Mouse (Mus musculus): ENCODE measurements at regions not wholly inside any gene's neighbourhood (a gene's known extent, or its start where the extent isn't known, plus 50 kb on each side); places are given as distances from the start of the nearest gene placed in this dataset.
A peak's percentile ranks its signal among the peaks of the same experiment; 100 is the strongest.

DNA sequence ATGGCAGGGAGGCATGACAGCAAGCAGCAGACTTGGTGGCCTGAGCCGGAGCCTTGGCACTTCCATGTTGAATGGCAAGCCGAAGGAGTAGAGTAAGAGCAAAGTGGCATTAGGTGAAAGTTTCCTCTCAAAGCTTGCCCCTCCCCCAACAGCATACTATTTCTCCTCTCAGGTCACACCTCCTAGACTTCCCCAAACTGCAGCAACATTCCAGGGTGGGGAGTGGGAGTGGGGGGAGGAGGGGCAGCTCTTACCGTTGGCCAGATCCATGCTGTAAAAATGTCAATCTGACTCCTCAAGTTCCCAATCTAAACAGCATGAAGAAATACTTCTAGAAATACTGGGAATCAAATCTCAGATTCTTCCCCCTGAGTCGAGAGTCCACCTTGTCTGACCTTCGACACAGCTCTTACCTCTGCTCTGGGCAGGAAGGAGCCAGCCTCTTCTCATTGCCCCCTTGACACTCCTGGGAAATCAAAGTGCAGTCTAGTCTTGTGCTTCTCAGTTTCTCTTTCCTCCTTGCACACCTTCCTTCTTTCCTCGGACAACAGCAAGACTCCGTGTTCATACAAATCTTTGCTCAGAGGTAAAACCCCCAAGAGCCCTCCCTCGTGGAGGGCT, 794.9 kb upstream of the BB014433 start:
- Histone ChIP-seq H3K9ac (ENCODE audit: low read length) (no peak overlapping the region), H3K4me1 (replicated peaks; ENCODE audit: control insufficient read depth, insufficient read depth, low read length) (no peaks in the 10 kb centered on the region), H3K4me3 (ENCODE audit: low read length) (no peak overlapping the region), H3K27ac (ENCODE audit: low read length) (no peak overlapping the region), H3K4me2 (ENCODE audit: low read depth, low read length) (no peak overlapping the region), H3K36me3 (ENCODE audit: control insufficient read depth, insufficient read depth, low read length) (no peaks in the 10 kb centered on the region), H3K9me3 (ENCODE audit: control insufficient read depth, low read length) (no peaks in the 10 kb centered on the region), H3K27me3 (ENCODE audit: control insufficient read depth, insufficient read depth, low read depth, low read length) (no peaks in the 10 kb centered on the region)
- ATAC-seq (ENCODE audit: low read depth), result peak; percentile 67
- WGBS, result 57% methylated on average over 8 of the region's 8 CpGs

DNA sequence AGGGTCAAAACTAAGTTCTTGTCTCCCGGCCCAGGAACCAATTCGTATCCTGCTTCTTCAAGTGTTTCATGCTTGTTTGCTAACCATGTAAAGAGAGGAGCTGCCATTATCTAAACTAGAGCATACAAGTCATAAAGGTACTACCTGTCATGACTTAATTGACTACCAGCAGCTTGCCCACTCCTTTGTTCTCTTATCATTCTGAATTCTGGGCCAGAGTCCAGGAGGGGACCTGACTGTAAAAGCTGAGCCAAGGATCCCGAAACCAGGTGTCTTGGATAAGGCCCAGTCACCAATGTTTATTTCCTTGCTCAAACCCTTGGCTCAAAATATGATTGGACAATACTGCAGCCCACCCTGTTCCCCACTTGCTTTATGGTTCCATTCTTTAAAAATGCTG, 786.9 kb upstream of the BB014433 start:
- H3K9me3 ChIP-seq (ENCODE audit: control insufficient read depth, low read length), result no peaks in the 10 kb centered on the region
- H3K27ac ChIP-seq (ENCODE audit: low read length), result no peak overlapping the region
- no peaks in the 10 kb centered on the region for H3K27me3 ChIP-seq (ENCODE audit: control insufficient read depth, insufficient read depth, low read depth, low read length)
- H3K4me1 ChIP-seq (replicated peaks; ENCODE audit: control insufficient read depth, insufficient read depth, low read length), result no peaks in the 10 kb centered on the region
- WGBS, result 72% methylated on average over 3 of the region's 3 CpGs
- H3K4me2 ChIP-seq (ENCODE audit: low read depth, low read length), result no peak overlapping the region
- no peak overlapping the region for H3K4me3 ChIP-seq (ENCODE audit: low read length)
- no peak for ATAC-seq (ENCODE audit: low read depth)
- no peak overlapping the region for H3K9ac ChIP-seq (ENCODE audit: low read length)
- no peaks in the 10 kb centered on the region for H3K36me3 ChIP-seq (ENCODE audit: control insufficient read depth, insufficient read depth, low read length)

DNA sequence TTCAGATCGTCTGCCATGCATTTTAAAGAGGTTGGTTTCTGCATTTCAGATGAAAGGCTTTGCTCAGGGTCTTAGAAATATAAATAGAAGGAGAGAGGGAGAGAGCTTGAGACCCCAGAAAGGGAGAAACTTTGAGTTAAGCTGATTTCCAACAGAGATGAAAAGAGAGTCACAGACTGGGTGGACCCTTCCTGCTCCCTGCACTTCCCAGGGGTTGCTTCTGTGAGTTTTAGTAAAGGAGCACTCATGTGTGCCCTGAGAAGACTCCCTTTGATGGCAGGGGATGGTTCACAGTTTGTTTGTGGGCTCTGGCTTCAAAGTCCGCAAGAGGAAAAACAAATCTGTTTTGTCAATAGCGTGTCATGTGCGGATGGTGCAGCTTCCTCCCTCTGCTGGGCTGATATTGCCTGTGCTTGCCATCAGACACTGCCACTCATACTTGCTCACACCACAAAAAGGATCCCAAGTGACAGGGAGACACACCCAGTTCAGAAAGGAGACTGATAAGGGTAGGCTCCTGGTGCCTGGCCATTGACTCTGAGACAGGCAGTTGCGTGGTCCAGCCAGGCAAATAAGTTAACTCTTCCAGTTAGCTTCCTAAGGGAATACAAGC, 775.8 kb upstream of the BB014433 start:
- no peak for ATAC-seq (ENCODE audit: low read depth)
- Histone ChIP-seq H3K4me1 (replicated peaks; ENCODE audit: control insufficient read depth, insufficient read depth, low read length) (no peaks in the 10 kb centered on the region), H3K9ac (ENCODE audit: low read length) (no peak overlapping the region), H3K9me3 (ENCODE audit: control insufficient read depth, low read length) (no peaks in the 10 kb centered on the region), H3K4me3 (ENCODE audit: low read length) (no peak overlapping the region), H3K27ac (ENCODE audit: low read length) (no peak overlapping the region), H3K36me3 (ENCODE audit: control insufficient read depth, insufficient read depth, low read length) (no peaks in the 10 kb centered on the region), H3K27me3 (ENCODE audit: control insufficient read depth, insufficient read depth, low read depth, low read length) (no peaks in the 10 kb centered on the region), H3K4me2 (ENCODE audit: low read depth, low read length) (no peak overlapping the region)
- WGBS, result 17% methylated on average over 5 of the region's 5 CpGs

DNA sequence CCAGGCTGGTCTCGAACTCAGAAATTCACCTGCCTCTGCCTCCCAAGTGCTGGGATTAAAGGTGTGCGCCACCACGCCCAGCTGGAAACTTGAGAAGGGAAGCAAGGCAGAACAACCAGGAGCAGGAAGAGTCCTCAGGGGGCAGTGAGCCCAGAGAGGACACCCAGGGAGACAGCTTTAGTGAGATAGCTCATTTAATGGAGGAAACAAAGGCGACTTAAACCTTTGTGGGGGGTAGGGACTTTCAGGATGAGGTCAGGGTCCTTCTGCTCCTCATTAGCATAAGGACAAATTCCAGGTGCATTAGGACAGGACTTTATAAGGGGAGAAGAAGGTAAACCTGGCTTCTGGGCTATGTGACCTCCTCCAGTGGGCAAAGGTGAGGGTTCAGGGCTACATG, 742.5 kb upstream of the BB014433 start:
- 85% methylated on average over 4 of the region's 4 CpGs for WGBS
- no peak overlapping the region for H3K9ac ChIP-seq (ENCODE audit: low read length)
- H3K9me3 ChIP-seq (ENCODE audit: control insufficient read depth, low read length), result no peaks in the 10 kb centered on the region
- ATAC-seq (ENCODE audit: low read depth), result no peak
- H3K27ac ChIP-seq (ENCODE audit: low read length), result no peak overlapping the region
- H3K4me3 ChIP-seq (ENCODE audit: low read length), result no peak overlapping the region
- H3K36me3 ChIP-seq (ENCODE audit: control insufficient read depth, insufficient read depth, low read length), result no peaks in the 10 kb centered on the region
- no peaks in the 10 kb centered on the region for H3K27me3 ChIP-seq (ENCODE audit: control insufficient read depth, insufficient read depth, low read depth, low read length)
- no peaks in the 10 kb centered on the region for H3K4me1 ChIP-seq (replicated peaks; ENCODE audit: control insufficient read depth, insufficient read depth, low read length)
- H3K4me2 ChIP-seq (ENCODE audit: low read depth, low read length), result no peak overlapping the region
